Mouse (Mus musculus): ENCODE data around the gene Eif3f.

Gene Eif3f

DNA sequence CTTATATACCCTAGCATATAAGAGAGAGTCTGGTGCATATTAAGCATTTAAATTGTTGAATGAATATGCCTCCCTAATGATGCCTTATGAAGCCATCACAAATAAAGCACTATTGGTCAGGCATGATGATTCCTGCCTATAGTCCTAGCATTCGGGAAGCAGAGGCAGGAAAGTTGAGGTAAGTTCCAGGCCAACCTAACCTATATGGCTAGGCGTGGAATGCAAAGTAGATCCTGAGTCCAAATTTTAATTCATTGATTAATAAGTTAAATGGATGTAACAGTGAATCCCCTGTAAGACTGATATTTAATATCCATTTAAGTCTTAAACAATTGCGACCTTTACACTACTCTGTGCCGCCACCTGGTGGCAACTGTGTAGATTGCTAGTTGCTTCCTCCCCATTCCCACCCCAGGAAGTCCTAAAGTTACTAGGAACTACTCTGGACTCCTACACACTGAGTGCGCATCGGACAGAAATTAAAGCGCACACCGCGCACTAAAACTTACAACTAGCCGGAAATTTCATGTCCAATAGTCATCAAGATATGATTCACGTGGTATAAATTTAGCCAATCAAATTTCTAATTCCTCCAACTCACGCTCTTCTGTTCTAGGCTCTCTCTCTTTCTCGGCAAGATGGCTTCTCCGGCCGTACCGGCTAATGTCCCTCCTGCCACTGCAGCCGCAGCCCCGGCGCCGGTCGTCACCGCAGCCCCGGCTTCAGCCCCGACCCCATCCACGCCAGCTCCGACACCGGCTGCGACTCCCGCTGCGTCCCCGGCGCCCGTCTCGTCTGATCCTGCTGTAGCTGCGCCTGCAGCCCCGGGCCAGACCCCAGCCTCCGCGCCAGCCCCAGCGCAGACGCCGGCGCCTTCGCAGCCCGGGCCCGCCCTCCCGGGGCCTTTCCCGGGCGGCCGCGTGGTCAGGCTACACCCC, at the start of gene Eif3f:
Gene Eif3f (plus strand): TSS at position 624 of the 938 bp plus-strand sequence.
- DNase-seq, result peak; percentile 94

DNA sequence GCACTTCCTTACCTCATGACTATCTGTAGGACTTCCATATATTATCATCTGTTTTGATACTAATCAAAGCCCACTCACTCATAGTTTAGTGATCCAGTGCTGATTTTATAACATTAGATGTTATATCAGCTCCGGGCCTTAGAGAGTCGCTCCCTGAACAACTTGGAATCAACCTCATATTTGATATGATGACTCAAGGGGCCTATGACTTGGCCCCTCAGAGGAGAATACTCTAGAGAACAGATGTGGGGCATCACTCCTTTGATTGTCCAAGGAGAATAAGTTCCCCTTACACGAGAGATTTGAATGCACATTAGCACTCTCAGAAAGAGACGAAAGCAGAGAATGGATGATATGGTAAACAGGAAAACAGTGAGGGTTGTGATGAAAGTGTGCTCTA, 49.3 kb upstream of the Eif3f start, which contains the start of gene Olfr518:
Gene Olfr518 (minus strand): TSS at position 101 of the 400 bp plus-strand sequence.
- no peak for DNase-seq

DNA sequence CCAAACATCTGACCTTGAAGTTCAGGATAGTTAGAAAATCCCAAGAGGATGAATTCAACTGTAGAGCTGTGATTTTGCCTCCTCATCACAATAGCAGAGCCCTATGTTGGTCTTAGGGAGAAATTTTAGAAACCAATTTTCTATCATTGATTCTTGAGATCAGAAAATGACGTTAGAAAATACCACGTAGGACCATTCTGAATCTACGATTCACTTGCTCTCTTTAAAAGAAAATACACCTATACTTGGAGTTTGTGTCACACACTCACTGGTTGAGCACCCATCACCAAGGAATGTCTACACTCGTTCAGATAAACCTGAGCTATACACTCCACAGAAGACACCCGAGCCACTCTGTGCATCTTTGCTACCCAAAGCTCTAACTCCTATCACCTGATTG, 39.9 kb upstream of the Eif3f start, which contains the start of gene Olfr519:
Gene Olfr519 (minus strand): TSS at position 101 of the 400 bp plus-strand sequence.
- no peak for DNase-seq

DNA sequence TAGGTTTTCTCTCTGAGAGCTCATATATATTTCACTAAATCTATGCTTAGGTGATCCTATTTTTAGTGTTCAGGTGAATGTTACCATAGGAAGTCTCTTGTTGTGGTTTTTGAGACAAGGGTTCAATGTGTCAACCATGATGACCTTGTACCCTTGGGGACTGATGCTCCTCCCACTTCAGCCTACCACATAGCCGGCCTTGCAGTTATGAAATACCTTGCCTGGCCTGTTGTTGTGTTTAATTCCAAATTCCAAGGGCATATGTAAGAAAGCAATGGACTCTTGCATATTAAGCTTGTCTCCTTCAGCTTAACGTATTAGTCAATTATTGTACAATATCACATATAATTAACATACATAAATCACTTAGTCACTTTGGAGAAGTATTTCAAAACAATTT, 30.2 kb upstream of the Eif3f start:
- no peak for DNase-seq

DNA sequence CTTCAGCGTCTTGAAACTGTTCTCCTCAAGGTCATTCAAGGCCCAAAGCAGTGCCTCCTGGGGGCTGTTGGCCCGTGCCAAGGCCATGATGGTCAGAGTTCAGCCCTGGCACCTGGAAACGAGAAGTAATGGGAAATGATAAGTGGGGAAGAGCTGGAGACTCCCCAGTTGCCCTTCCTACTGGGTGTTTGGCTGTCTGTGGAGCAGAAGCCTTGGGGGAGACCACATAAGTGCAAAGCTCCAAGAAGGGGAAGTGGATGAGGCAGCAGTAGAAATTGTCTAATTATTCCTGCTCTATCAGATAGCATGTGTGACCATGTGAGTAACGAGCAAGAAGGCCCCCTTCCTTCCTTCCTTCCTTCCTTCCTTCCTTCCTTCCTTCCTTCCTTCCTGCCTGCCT, 7.2 kb upstream of the Eif3f start:
- no peak for DNase-seq

DNA sequence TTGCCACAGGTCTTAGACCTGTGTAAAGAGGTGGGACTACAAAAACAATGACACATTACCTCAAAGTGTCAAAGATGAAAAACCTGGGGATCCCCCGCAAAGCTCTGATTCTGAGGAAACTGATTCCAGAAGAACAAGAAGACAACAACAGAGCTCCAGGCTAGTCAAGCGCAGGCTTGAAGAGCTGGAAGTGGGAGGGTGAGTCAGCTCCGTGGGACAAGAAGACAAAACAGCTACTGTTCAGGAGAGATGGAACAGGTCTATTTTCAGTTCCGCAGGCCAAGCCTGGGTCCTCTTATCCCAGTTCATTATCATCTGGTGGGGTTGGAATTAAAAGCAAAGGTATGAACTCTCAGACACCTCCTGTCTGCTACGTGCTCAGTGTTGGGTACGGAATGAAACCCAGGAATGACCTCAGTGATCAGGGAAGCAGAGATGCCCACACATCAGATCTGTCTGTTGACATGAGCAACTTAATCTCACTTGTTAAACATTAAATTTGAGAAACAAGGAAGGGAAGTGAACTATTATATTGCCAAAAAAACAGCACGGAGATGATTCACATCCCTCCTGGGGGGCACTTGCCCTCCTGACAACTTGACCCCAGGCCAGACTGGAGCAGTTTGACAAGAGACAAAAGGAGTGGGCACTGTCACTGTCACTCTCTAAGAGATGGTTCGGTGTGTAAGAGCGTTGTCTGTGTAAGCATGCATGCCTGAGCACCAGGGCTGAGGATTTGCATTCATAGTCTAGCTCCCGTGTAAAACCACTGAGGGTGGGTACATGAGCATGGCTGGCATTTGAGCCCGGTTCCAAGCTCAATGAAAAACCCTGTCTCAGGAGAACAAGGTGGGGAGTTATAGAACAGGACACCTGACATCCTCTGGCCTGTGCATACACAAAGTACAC, 5.7 kb upstream of the Eif3f start:
- no peak for DNase-seq

DNA sequence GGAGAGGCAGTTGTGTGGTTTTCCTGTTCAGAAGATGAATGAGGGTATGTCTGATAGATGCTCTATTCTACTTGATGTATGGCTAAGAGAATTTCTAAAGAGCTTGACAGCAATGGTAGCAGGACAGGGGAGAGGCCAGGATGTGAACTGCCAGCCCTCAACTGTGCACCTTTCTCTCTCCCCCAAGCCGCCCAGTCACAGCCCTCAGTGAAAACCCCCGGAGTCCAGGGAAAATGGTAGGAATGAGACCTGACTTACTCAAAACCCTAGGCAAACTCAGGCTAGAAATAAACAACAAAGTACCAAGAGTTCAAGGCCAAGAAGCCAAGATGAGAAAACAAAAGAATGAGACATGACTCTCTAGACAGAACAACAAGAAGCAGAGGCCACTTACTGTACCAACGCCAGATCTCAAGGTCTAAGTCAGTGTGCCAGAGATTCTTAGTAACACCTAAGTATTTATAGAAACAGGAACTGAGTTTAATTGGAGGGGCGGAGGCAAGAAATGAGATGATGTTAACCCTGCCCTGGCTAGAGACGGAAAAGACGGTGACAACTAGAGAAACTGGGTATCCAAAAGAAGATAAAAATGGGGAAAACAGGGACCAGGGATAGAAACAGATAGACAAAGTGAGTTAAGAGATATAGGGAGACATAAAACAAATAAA, 4.4 kb upstream of the Eif3f start, which contains the start of gene Nlrp10:
Gene Nlrp10 (minus strand): TSS at position 453 of the 668 bp plus-strand sequence.
- DNase-seq, result no peak

DNA sequence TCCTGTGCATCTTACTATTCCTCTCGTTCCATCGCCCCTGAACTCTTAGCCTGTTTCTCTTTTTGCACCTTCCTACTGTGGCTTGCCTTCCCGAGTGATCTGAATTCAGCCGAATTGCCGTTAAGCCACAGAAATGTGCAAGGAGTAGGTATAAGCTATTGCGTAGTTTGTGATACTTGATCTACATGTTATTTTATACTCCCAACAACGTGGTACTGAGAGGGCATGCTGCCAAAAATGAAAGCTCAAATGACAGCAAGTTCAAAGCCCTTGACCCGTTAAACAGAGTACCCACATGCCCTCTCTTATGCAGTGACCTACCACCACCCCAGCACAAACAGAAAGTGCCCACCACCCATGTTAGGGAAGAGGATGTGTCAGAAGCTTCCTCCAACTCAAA, 619 bp downstream of the Eif3f start:
- no peak for DNase-seq

DNA sequence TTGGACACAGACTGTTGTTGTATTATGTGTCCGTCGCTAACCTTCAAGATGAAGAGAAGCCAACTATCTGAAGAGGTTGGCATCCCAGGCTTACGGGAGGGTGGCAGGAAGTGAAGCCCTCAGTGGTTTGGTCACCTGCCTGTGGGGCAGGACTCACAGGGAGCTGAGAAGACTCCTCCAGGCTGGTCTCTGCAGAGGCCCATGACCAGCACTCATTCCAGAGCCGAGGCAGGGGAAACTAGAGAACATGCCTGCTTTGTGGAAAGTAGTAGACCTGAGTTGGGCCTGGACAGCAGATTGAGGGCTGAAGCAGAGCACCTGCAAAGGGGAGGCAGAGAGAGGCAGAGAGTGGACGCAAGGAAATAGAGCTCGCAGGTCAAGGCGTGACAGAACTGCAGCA, 1.2 kb downstream of the Eif3f start:
- no peak for DNase-seq

DNA sequence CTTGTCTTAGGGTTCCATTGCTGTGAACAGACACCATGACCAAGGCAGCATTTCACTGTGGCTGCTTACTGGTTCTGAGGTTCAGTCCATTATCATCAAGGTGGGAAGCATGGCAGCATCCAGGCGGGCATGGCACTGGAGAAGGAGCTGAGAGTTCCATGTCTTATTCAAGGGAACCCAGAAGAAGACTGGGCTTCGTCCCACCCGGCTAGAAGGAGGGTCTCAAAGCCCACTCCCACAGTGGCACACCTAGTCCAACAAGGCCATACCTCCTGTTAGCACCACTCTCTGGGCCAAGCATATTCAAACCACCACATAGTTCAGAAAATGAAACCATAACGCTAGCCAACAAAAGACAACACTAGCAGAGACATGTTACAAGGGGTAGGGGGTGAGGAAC, 2.4 kb downstream of the Eif3f start:
- no peak for DNase-seq

DNA sequence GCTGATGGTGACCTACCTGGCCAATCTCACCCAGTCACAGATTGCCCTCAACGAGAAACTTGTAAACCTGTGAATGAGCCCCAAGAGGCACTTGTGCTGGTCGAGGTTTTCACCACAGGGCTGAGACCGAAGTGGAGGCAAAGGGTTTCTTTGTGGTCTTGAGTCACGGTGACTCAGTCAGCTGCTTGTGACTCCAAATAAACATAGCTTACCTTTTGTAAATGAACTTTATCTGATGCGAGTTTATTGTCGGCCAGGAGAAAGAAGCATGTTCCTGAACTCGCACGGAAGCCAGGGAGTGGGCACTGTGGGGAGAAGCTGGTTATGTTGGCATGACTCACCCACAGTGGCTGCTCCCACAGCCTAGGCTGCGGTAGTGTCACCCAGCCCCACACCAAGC, 7.2 kb downstream of the Eif3f start:
- no peak for DNase-seq

DNA sequence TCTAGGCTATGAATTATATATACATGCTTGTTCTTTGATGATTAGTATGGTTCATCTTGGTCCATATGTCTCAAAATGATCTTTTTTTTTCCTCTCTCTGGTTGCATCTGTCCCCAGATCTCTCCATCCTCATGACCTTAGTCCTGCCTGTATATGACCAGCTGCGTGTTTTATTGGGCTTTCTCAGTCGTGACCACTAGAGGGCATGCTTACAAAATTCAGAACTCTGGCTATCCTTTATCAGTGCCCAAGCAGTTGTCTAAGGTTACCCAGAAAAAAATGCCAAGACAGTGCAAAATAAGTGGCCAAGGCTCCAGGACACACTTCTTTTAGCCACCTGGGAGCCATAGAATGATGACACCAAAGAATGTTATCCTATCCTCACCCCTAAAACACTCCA, 9.8 kb downstream of the Eif3f start:
- DNase-seq, result peak; percentile 26

DNA sequence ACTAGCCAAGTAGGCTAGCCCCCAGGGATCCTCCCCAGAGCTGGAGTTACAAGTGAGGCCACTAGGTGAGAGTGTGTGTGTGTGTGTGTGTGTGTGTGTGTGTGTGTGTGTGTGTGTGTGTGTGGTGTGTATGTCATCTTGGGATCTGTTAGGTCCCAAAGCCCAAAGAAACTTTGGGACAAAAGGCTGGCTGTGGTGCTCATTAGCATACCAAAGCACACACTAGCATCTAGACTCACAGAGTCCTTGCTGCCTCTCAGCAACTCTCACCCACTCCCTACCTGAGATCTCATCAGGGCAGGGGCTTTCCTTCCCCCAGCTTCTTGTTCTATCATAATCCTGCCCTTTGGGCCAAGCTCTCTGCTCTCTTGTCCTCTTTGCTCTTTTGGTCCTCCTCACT, 14.4 kb downstream of the Eif3f start:
- no peak for DNase-seq

DNA sequence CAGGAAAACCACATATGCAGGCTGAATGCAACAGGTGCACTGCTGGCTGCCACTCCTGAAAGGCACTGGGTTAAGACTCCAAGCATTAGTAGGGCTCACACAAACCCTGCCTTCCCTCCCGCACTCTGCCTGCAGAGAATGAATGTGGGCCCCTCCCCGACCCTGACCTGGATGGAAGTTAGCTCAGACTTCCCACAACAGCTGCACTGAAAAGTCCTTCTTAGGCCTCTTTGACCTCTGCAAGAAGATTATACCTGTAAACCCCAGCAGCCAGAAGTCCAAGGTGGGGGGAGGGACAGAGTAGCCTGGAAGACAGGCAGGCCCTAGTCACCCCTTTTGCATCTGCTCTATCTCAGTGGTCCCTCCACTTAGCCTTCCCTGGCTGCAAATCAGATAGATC, 15.1 kb downstream of the Eif3f start:
- DNase-seq, result no peak

DNA sequence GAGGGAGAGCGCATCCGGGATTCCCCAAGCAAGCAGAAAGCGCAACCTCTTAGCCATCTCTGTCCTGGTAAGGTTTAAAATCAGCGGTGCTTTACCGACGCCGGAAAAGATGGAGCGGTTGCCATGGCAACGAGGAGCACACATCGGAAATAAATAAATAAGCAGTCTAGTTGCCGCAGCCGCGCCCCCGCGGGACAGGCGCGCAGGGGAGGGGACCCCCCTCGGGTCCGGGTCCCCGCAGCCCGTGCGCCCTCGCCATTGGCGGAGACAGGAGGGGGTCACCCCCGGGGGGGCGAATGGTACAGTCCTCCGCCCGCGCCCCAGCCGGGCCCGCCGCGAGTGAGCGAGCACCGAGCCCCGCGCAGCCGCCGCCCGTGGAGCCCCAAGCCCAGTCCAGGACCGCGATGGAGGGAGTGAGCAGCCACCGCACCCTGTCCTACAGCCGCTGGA, 16.1 kb downstream of the Eif3f start, which contains the start of gene Tub:
Gene Tub (plus strand): TSS at position 27 of the 450 bp plus-strand sequence.
- peak; percentile 39 for DNase-seq

DNA sequence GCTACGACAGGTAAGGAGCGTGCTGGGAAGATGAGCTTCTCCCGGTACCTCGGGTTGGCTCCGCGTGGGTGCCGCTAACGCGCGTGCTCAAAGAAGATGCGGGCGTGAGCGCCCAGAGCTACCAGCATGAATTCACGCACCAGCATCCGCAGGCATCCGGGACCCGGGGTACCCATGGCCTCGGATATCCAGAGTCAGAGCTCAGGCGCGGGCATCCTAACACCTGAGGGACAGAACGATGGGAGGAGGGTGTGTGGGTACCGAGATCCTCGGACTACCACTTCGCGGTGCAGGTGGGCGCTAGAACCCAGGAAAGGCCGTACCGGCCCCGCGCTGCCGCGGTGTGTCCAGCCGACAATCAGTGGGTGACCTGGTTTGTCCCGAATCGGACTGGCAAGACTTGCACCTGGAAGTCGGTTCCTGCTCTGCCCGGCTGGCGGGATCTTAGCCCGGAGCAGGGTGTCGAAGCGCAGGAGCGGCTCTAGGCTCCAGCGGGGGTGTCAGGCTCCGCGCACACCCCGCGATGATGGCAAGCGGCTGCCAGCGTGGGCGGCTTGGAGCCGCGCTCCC, 16.6 kb downstream of the Eif3f start:
- no peak for DNase-seq

DNA sequence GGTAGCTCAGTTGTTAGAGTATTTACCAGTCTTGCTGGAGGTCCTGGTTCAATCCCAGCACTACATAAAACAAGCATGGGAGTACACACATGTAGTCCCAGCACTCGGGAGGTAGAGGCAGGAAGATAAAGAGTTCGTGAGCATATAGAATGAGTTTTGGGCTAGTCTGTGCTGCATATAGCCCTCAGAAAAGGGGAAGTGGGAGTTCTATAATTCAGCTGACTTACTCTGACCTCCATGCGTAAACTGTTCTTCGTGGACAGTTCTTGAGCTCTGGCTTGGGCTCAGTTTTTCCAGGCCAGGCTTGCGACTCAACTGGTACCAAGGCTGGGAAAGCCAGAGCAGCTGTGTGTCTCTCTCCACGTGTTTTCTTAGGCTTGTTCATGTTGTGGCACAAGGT, 18.6 kb downstream of the Eif3f start:
- no peak for DNase-seq

DNA sequence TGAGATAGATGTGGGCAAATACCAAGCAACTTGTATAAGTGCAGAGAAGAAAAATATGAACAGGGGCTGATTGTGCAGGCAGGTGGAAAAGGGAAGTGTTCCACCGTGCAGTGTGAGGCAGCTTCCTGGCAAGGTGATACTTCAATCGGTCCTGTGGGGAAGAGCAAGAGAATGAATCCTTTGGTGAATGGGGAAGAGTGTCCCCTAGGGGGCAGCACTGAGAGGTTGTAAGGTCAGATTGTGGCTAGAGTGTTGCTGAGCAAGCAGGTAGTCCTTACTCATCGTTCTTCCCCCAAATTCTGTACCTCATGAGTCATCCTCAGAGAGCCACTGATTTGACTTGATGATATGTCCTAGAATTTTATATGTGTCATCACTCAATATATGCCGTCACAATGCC, 20.0 kb downstream of the Eif3f start:
- DNase-seq, result peak; percentile 25

DNA sequence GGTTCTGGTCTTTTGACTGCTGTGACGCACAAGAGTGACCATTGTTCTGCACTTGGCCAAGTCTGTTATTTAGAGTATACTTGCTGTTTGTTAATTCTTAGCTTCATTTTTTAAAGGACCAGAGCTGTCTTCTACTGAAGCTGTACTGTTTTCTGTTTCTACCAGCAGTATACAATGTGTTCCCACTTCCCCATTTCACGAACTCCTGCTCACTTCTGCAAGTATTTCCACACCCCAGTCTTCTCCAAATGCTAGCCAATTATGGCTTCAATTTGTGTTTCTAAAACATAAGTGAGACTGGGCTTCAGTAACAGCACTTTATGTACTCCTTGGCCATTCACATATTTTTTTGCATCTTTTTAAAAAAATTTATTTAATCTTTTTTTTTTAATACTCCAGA, 23.5 kb downstream of the Eif3f start:
- no peak for DNase-seq

DNA sequence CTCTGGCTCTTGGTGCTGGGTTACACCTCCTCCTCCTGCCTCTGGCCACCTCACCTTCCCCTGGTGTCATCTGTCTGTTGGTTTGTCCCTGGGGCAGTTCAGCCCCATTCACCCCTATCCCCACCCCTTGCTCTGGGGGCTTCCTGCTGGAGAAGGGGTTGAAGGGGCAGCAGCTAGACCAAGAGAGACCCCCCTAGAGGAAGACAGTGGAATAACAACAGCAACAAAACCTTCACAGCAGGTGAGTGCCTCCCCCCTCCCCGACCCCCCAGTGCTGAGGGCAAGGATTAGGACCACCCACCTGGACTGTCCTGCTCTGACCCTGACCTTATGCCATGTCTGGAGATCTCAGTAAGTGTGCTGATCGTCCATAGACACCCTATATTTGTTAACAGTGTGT, 31.8 kb downstream of the Eif3f start:
- no peak for DNase-seq

DNA sequence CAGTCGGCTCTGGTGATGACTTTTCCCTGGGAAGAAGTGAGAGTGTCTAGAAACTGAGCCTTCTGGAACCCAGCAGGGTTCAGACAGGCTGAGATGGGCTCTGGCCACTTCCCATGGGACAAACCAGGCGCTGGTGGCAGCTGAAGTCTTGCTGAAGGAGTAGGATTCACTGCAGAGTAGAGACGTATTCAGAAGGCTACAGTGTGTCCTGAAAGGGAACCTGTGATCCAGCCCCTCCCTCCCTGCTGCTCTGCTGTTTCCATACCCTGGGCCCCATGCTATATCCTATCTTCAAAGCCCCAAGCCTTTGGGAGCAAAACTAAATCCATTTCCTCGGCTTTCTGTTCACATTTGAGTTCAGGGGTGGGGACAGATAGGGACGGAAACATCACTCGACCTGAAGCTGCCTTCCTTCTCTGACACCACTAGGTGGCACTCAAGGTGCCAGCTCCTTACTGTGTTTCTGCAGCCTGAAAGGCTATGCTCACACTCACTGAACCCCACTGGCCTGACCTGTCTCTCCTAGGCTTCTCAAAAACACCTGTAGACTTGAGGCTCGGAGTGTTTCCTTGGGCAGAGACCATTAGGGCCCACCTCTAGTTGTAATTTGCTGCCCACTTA, 32.6 kb downstream of the Eif3f start:
- peak; percentile 61 for DNase-seq

DNA sequence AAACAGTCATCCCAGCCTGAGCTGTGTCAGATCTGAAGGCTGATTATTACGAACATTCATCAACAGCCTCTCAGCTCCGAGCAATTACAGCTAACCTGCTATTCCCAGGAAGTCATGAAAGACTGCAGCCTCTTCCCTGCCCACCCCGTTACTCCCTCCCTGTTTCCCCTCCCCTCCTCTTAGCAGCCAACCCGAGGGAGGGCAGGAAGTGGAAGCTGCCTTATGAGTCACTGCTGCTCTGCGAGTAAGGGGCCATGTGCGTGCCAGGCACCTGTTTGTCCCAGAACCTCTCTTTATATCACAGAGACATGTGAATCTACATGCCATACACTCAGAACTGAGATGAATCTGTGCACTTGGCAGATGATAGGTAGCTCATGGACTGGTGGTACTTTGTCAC, 34.0 kb downstream of the Eif3f start:
- DNase-seq, result no peak
